Mouse (Mus musculus) ES-E14 (cell line): ENCODE measurements at regions not wholly inside any gene's neighbourhood (a gene's known extent, or its start where the extent isn't known, plus 50 kb on each side); places are given as distances from the start of the nearest gene placed in this dataset.
A peak's percentile ranks its signal among the peaks of the same experiment; 100 is the strongest.

Experiments used
- CHD2 ChIP-seq: IDR thresholded peaks from 2 replicates; pipeline ENCODE4 v1.6.1; 2014; ENCODE audit warnings: mild to moderate bottlenecking, low read depth, low read length, inconsistent platforms
- HCFC1 ChIP-seq: IDR thresholded peaks from 2 replicates; pipeline ENCODE4 v1.6.1; 2012; ENCODE audit warnings: low read length, inconsistent platforms, borderline replicate concordance; ENCODE audit not compliant: insufficient read depth
- MAFK ChIP-seq: IDR thresholded peaks from 2 replicates; pipeline ENCODE4 v1.6.1; 2014; ENCODE audit warnings: mild to moderate bottlenecking, low read depth, low read length, inconsistent platforms; ENCODE audit not compliant: insufficient read depth
- ZC3H11A ChIP-seq: IDR thresholded peaks from 2 replicates; pipeline ENCODE4 v1.6.1; 2012; ENCODE audit warnings: low read depth, mild to moderate bottlenecking, inconsistent platforms, low read length, borderline replicate concordance
- ZNF384 ChIP-seq: IDR thresholded peaks from 2 replicates; pipeline ENCODE4 v1.6.1; 2012; ENCODE audit warnings: low read depth, low read length, inconsistent platforms

GRCm38 (mm10) chr8:24359022-24359600, 366.5 kb downstream of the Adam3 start:
- TF ChIP-seq ZNF384 (no peak), HCFC1 (no peak), MAFK (no peak), ZC3H11A (no peak), CHD2 (0 out of 2 replicates have a peak, but pooled peaks have one; percentile 29)
